Mouse (Mus musculus) testis, adult 2 months (tissue): ENCODE results near the gene Anxa4.

Source experiments
- CTCF ChIP-seq: fragments of 200-500 bp; IDR thresholded peaks from 2 replicates; pipeline ENCODE4 v1.5.1; 2012; ENCODE audit warnings: low read depth, mild to moderate bottlenecking, inconsistent platforms, low read length, moderate library complexity; ENCODE audit not compliant: control insufficient read depth, insufficient read depth, insufficient replicate concordance
- POLR2A ChIP-seq: fragments of 200-500 bp; IDR thresholded peaks from 2 replicates; pipeline ENCODE4 v1.6.1; 2012; ENCODE audit warnings: low read depth, mild to moderate bottlenecking, inconsistent platforms, low read length, moderate library complexity; ENCODE audit not compliant: control insufficient read depth

DNA sequence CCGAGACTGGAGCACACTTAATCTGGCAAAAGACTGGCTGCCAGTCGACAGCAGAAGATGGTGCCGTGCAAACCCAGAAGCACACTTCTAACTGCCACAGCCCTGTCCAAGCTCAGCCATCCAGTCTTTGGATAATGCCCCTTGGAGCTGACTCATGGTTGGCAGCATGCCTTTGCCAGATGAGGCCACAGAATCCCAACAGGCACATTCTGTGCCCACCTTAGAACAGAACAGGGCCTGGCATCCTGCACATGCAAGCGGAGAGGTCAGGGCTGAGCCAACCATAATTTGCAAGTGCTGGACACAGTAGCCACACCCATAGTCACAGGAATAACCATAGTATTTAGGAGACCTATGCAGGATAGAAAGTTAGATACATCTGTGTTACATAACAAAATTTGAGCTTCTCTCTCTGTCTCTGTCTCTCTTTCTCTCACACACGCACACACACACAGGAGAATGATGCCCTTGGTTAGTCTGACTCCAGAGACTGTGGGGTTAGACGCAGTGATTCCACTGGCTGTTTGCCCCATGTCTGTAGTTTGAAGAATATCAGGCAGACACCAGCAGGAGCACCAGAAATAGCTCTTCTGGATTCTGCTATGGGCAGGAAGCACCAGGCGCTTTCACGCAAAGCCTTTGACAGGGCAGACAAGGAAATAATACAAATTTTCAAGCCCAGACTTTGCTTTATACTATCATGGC, 17.2 kb downstream of the Anxa4 start:
- TF ChIP-seq CTCF: no peak
- TF ChIP-seq POLR2A: no peak
